Comparison of ENCODE assay signal across 1 mouse cellular context in genomic region chr13:99500609-99501008, GRCm38 (mm10).
TF ChIP-seq lines count a peak whose summit lies in the region.

No protein-coding gene starts in this region.

TF ChIP-seq in myocyte, 11 proteins besides CTCF, POLR2A, EP300 and RAD21 (continued from another document):
- TF ChIP-seq TCF12 (IDR thresholded peaks at IDR 0.05; ENCODE audit: insufficient read depth, poor library complexity, severe bottlenecking), result no peak
TF ChIP-seq in myocyte: peak in this region for 0.
